17 mouse cellular contexts compared by ENCODE assay signal in genomic region chr11:102998254-102998576, GRCm38 (mm10). TPM values are rescaled to one million over a fixed set of nuclear protein-coding genes. Genes with fewer than 3 reads are reported as not detected.
A peak's percentile ranks its signal among the peaks of the same experiment; 100 is the strongest.
DNase-seq lines count a peak whose midpoint lies in the region; ATAC-seq and TF ChIP-seq lines count a peak whose summit lies in the region.
"Had no signal": no experiment of that assay in that cellular context is flagged by ENCODE, and none has a peak within 500 bp of the region (broad histone marks: within the 10 kb centered on the region; RNA-seq: fewer than 3 reads in every experiment).

No protein-coding gene starts in this region.

- H3K4me3 ChIP-seq in embryonic facial prominence, embryonic 15.5 days (replicated peaks), result no peak overlapping the region
- H3K4me3 ChIP-seq in embryonic facial prominence, embryonic 10.5 days, result no peak overlapping the region
- H3K4me3 ChIP-seq in hindbrain, embryonic 10.5 days, result no peak overlapping the region
- no peak overlapping the region for H3K4me3 ChIP-seq in hindbrain, postnatal 0 days (ENCODE audit: low read length)
- no peak overlapping the region for H3K4me3 ChIP-seq in thymus, adult 2 months (ENCODE audit: control insufficient read depth, insufficient read depth, low read length)
- peak overlapping the region; percentile 55 for H3K4me3 ChIP-seq in myocyte
- H3K4me3 ChIP-seq: forebrain, embryonic 12.5 days; left cerebral cortex, adult 2 months had no signal

- TF ChIP-seq POLR2A in thymus, adult 2 months (IDR thresholded peaks at IDR 0.05; ENCODE audit: control insufficient read depth, extremely low read depth, insufficient read depth, low read length, poor library complexity), result no peak
- peak; percentile 31 for TF ChIP-seq POLR2A in myocyte (IDR thresholded peaks at IDR 0.05; ENCODE audit: insufficient read length, low read depth)

- ATAC-seq in embryonic facial prominence, embryonic 15.5 days (ENCODE audit: insufficient number of reproducible peaks, low FRiP score, low TSS enrichment, low read depth), result no peak
- no peak for ATAC-seq in hindbrain, postnatal 0 days
- ATAC-seq: intestine, postnatal 0 days had no signal

- peaks cover 32% of the 10 kb centered on the region for H3K4me1 ChIP-seq in embryonic facial prominence, embryonic 15.5 days
- H3K4me1 ChIP-seq in embryonic facial prominence, embryonic 10.5 days, result peaks cover 26% of the 10 kb centered on the region
- H3K4me1 ChIP-seq in hindbrain, embryonic 10.5 days (replicated peaks), result peaks cover 36% of the 10 kb centered on the region
- peaks cover 2% of the 10 kb centered on the region; the same call in 1 of the 2 replicates for H3K4me1 ChIP-seq in hindbrain, postnatal 0 days (ENCODE audit: insufficient read depth, low read length)
- H3K4me1 ChIP-seq in thymus, adult 2 months (replicated peaks; ENCODE audit: control insufficient read depth, insufficient read depth, low read length), result peaks cover 25% of the 10 kb centered on the region

- H3K36me3 ChIP-seq in embryonic facial prominence, embryonic 15.5 days, result peaks cover 62% of the 10 kb centered on the region
- peaks cover 95% of the 10 kb centered on the region for H3K36me3 ChIP-seq in embryonic facial prominence, embryonic 10.5 days (replicated peaks)
- H3K36me3 ChIP-seq in hindbrain, embryonic 10.5 days, result peaks cover 89% of the 10 kb centered on the region
- H3K36me3 ChIP-seq in hindbrain, postnatal 0 days (ENCODE audit: insufficient read depth, low read length), result peaks cover 45% of the 10 kb centered on the region
- peaks cover 8% of the 10 kb centered on the region; the same call in 1 of the 2 replicates for H3K36me3 ChIP-seq in thymus, adult 2 months (ENCODE audit: control insufficient read depth, insufficient read depth, low read length)
- H3K36me3 ChIP-seq in myocyte (ENCODE audit: control insufficient read depth, insufficient read depth), result peaks cover 24% of the 10 kb centered on the region

- H3K4me2 ChIP-seq in embryonic facial prominence, embryonic 15.5 days (replicated peaks), result no peak overlapping the region
- no peak overlapping the region for H3K4me2 ChIP-seq in hindbrain, postnatal 0 days (ENCODE audit: low read depth, low read length)
- peak overlapping the region; percentile 80 for H3K4me2 ChIP-seq in myocyte (ENCODE audit: low read depth)
- H3K4me2 ChIP-seq: forebrain, embryonic 12.5 days had no signal

- no peaks in the 10 kb centered on the region for H3K27me3 ChIP-seq in embryonic facial prominence, embryonic 15.5 days
- no peaks in the 10 kb centered on the region for H3K27me3 ChIP-seq in embryonic facial prominence, embryonic 10.5 days (replicated peaks; ENCODE audit: low read depth, poor library complexity, severe bottlenecking)
- peaks cover 7% of the 10 kb centered on the region; the same call in 1 of the 2 replicates for H3K27me3 ChIP-seq in hindbrain, embryonic 10.5 days (ENCODE audit: insufficient read depth, poor library complexity, severe bottlenecking)
- no peaks in the 10 kb centered on the region for H3K27me3 ChIP-seq in hindbrain, postnatal 0 days (ENCODE audit: insufficient read depth, low read length)
- no peaks in the 10 kb centered on the region for H3K27me3 ChIP-seq in thymus, adult 2 months (ENCODE audit: control insufficient read depth, insufficient read depth, low read length)
- no peaks in the 10 kb centered on the region for H3K27me3 ChIP-seq in myocyte (ENCODE audit: control insufficient read depth, insufficient read depth, insufficient read length)
- H3K27me3 ChIP-seq: forebrain, embryonic 12.5 days had no signal

- no peak for TF ChIP-seq CTCF in hindbrain, postnatal 0 days (IDR thresholded peaks at IDR 0.05; ENCODE audit: low read depth)
- TF ChIP-seq CTCF in thymus, adult 2 months (IDR thresholded peaks at IDR 0.05; ENCODE audit: borderline replicate concordance, control insufficient read depth, extremely low read depth, insufficient read depth, low read length, poor library complexity), result no peak

- WGBS in embryonic facial prominence, embryonic 15.5 days, result 84% methylated on average over 7 of the region's 7 CpGs
- 91% methylated on average over 7 of the region's 7 CpGs for WGBS in embryonic facial prominence, embryonic 10.5 days
- 94% methylated on average over 7 of the region's 7 CpGs for WGBS in hindbrain, embryonic 10.5 days
- 90% methylated on average over 7 of the region's 7 CpGs for WGBS in hindbrain, postnatal 0 days
- 58% methylated on average over 7 of the region's 7 CpGs for WGBS in thymus, adult 2 months

- no peaks in the 10 kb centered on the region for H3K9me3 ChIP-seq in embryonic facial prominence, embryonic 15.5 days (replicated peaks)
- no peaks in the 10 kb centered on the region for H3K9me3 ChIP-seq in embryonic facial prominence, embryonic 10.5 days
- no peaks in the 10 kb centered on the region for H3K9me3 ChIP-seq in hindbrain, embryonic 10.5 days
- H3K9me3 ChIP-seq in hindbrain, postnatal 0 days (ENCODE audit: low read length), result no peaks in the 10 kb centered on the region
- H3K9me3 ChIP-seq: forebrain, embryonic 12.5 days had no signal

- no peak for DNase-seq in embryonic facial prominence, embryonic 10.5 days (ENCODE audit: low spot score)
- no peak for DNase-seq in hindbrain, embryonic 10.5 days (ENCODE audit: low spot score)
- DNase-seq in hindbrain, postnatal 0 days (ENCODE audit: low spot score), result no peak
- peak; percentile 13 for DNase-seq in thymus, adult 2 months
- no peak for DNase-seq in thymus, postnatal 36 days
- DNase-seq in cerebellum, adult 11 months, result no peak
- DNase-seq: cerebellum, adult 18-20 months; embryo, embryonic 11 days; kidney, postnatal 36 days; right cerebral cortex, postnatal 25 days had no signal

- peaks cover 33% of the 10 kb centered on the region for H3K79me2 ChIP-seq in myocyte (ENCODE audit: control insufficient read depth, insufficient read depth)

- 0 out of 2 replicates have a peak overlapping the region, but pooled peaks have one; percentile 2 for H3K27ac ChIP-seq in embryonic facial prominence, embryonic 15.5 days (replicated peaks)
- no peak overlapping the region for H3K27ac ChIP-seq in embryonic facial prominence, embryonic 10.5 days (replicated peaks)
- H3K27ac ChIP-seq in hindbrain, embryonic 10.5 days, result peak overlapping the region; percentile 45; the same call in 1 of the 2 replicates
- no peak overlapping the region for H3K27ac ChIP-seq in hindbrain, postnatal 0 days
- peak overlapping the region; percentile 81 for H3K27ac ChIP-seq in thymus, adult 2 months (ENCODE audit: control insufficient read depth, insufficient read depth, low read length)
- H3K27ac ChIP-seq: left cerebral cortex, adult 2 months had no signal

- no peak overlapping the region for H3ac ChIP-seq in myocyte (ENCODE audit: control insufficient read depth, insufficient read length)

- no peak overlapping the region for H3K9ac ChIP-seq in embryonic facial prominence, embryonic 15.5 days
- no peak overlapping the region for H3K9ac ChIP-seq in hindbrain, postnatal 0 days (replicated peaks; ENCODE audit: low read length)
- H3K9ac ChIP-seq: forebrain, embryonic 12.5 days had no signal

TF ChIP-seq in myocyte, 11 proteins besides CTCF, POLR2A, EP300 and RAD21:
- TF ChIP-seq TCF12 (IDR thresholded peaks at IDR 0.05; ENCODE audit: insufficient read depth, poor library complexity, severe bottlenecking), result no peak
- peak in 1 of 3 experiments; percentile 73 for TF ChIP-seq MYOG (IDR thresholded peaks at IDR 0.05; ENCODE audit: control insufficient read depth in 1 of 3, insufficient read depth in 1 of 3, insufficient read length in 2 of 3, low read depth in 2 of 3)
- TF ChIP-seq MYOD1 (IDR thresholded peaks at IDR 0.05; ENCODE audit: control insufficient read depth in 1 of 3, insufficient read length in 2 of 3, low read depth in 2 of 3), result peak in 2 of 3 experiments; percentile 33 to 83

RNA-seq across cellular contexts. Expression of gene Nmt1, which starts 29.8 kb away (rescaled TPM):
- polyA plus RNA-seq in embryonic facial prominence, embryonic 15.5 days (2015; fragmentation: Nextera tagmentation; extraction: Ambion mirVana), result 49.5 and 52.9 TPM in 2 replicates
- 63.2 and 66.0 TPM in 2 replicates for polyA plus RNA-seq in embryonic facial prominence, embryonic 10.5 days (2016; fragmentation: Nextera tagmentation; extraction: Ambion mirVana)
- 47.1 and 55.6 TPM in 2 replicates for polyA plus RNA-seq in hindbrain, embryonic 10.5 days (2016; fragmentation: Nextera tagmentation; extraction: Ambion mirVana)
- 61.0 and 71.5 TPM in 2 replicates for total RNA-seq in hindbrain, postnatal 0 days (2014; rRNA removed)
- 39.8 and 45.3 TPM in 2 replicates for polyA plus RNA-seq in hindbrain, postnatal 0 days (2015; fragmentation: Nextera tagmentation; extraction: Ambion mirVana)
- polyA plus RNA-seq in thymus, adult 2 months (2012; rRNA removed), result 52.5 and 60.8 TPM in 2 replicates
- polyA plus RNA-seq in myocyte (2012; fragmentation: generic; extraction: Trizol), result 77.1 TPM

RNA-seq across cellular contexts. Expression of gene Dcakd, which starts 29.9 kb away (rescaled TPM):
- polyA plus RNA-seq in embryonic facial prominence, embryonic 15.5 days (2015; fragmentation: Nextera tagmentation; extraction: Ambion mirVana), result 144 and 158 TPM in 2 replicates
- polyA plus RNA-seq in embryonic facial prominence, embryonic 10.5 days (2016; fragmentation: Nextera tagmentation; extraction: Ambion mirVana), result 304 and 308 TPM in 2 replicates
- polyA plus RNA-seq in hindbrain, embryonic 10.5 days (2016; fragmentation: Nextera tagmentation; extraction: Ambion mirVana), result 272 and 276 TPM in 2 replicates
- 176 and 187 TPM in 2 replicates for total RNA-seq in hindbrain, postnatal 0 days (2014; rRNA removed)
- polyA plus RNA-seq in hindbrain, postnatal 0 days (2015; fragmentation: Nextera tagmentation; extraction: Ambion mirVana), result 138 and 149 TPM in 2 replicates
- polyA plus RNA-seq in thymus, adult 2 months (2012; rRNA removed), result 77.5 and 88.2 TPM in 2 replicates
- polyA plus RNA-seq in myocyte (2012; fragmentation: generic; extraction: Trizol), result 199 TPM

RNA-seq across cellular contexts. Expression of gene C1ql1, which starts 51.7 kb away (rescaled TPM):
- 2.7 and 4.1 TPM in 2 replicates for polyA plus RNA-seq in embryonic facial prominence, embryonic 15.5 days (2015; fragmentation: Nextera tagmentation; extraction: Ambion mirVana)
- polyA plus RNA-seq in embryonic facial prominence, embryonic 10.5 days (2016; fragmentation: Nextera tagmentation; extraction: Ambion mirVana), result 1.5 and 2.7 TPM in 2 replicates
- 4.4 and 11.5 TPM in 2 replicates for polyA plus RNA-seq in hindbrain, embryonic 10.5 days (2016; fragmentation: Nextera tagmentation; extraction: Ambion mirVana)
- 61.0 and 65.6 TPM in 2 replicates for total RNA-seq in hindbrain, postnatal 0 days (2014; rRNA removed)
- polyA plus RNA-seq in hindbrain, postnatal 0 days (2015; fragmentation: Nextera tagmentation; extraction: Ambion mirVana), result 16.9 and 18.9 TPM in 2 replicates
- 0.08 and 0.20 TPM in 2 replicates for polyA plus RNA-seq in thymus, adult 2 months (2012; rRNA removed)
- 0.74 TPM for polyA plus RNA-seq in myocyte (2012; fragmentation: generic; extraction: Trizol)
- total RNA-seq: gastrocnemius, adult 8-10 months; neutrophil, adult 5-6 weeks had no signal

Comparison
In these comparisons a context has a peak if more than half of its experiments do, and no peak if none do; other contexts are left out.
1. H3K27ac ChIP-seq: peak in embryonic facial prominence, embryonic 15.5 days (single experiment), hindbrain, embryonic 10.5 days (single experiment) and thymus, adult 2 months (single experiment); none in embryonic facial prominence, embryonic 10.5 days (single experiment) and hindbrain, postnatal 0 days (single experiment).